Mouse (Mus musculus) embryonic facial prominence, embryonic 15.5 days (tissue): ENCODE data around the gene Bbs12. TPM values are rescaled to one million over a fixed set of nuclear protein-coding genes. Genes with fewer than 3 reads are reported as not detected.
A peak's percentile ranks its signal among the peaks of the same experiment; 100 is the strongest.

Source experiments
- ATAC-seq: fragments of 200-750 bp; cut with Nextera tagmentation; 2 replicates; pipeline ENCODE4 v1.8.0; 2017; ENCODE audit warnings: low read depth, moderate TSS enrichment; ENCODE audit not compliant: insufficient number of reproducible peaks, low FRiP score, low TSS enrichment
- H3K27ac ChIP-seq: fragments of 300-500 bp; sonication (generic); replicated peaks from 2 replicates; pipeline ENCODE4 v1.5.1; 2015; ENCODE audit warnings: mild to moderate bottlenecking, inconsistent platforms
- H3K27me3 ChIP-seq: fragments of 300-500 bp; sonication (generic); 2 replicates; pipeline ENCODE4 v1.6.1; 2015; ENCODE audit warnings: inconsistent platforms
- H3K36me3 ChIP-seq: fragments of 300-500 bp; sonication (generic); 2 replicates; pipeline ENCODE4 v1.6.1; 2015; ENCODE audit warnings: mild to moderate bottlenecking, inconsistent platforms
- H3K4me1 ChIP-seq: fragments of 300-500 bp; sonication (generic); 2 replicates; pipeline ENCODE4 v1.6.1; 2015; ENCODE audit warnings: inconsistent platforms
- H3K4me2 ChIP-seq: fragments of 300-500 bp; sonication (generic); replicated peaks from 2 replicates; pipeline ENCODE4 v1.6.1; 2015; ENCODE audit warnings: mild to moderate bottlenecking, inconsistent platforms
- H3K4me3 ChIP-seq: fragments of 300-500 bp; sonication (generic); replicated peaks from 2 replicates; pipeline ENCODE4 v1.5.1; 2015; ENCODE audit warnings: mild to moderate bottlenecking, inconsistent platforms
- H3K9ac ChIP-seq: fragments of 300-500 bp; sonication (generic); 2 replicates; pipeline ENCODE4 v1.6.1; 2015; ENCODE audit warnings: inconsistent platforms
- H3K9me3 ChIP-seq: fragments of 300-500 bp; sonication (generic); replicated peaks from 2 replicates; pipeline ENCODE4 v1.6.1; 2016; ENCODE audit warnings: inconsistent platforms
- WGBS: fragments of 180-500 bp; shearing (Covaris S2); methylation state at CpG from one replicate; pipeline ENCODE4 v1.1.7; 2015; 5-methylcytosine and 5-hydroxymethylcytosine counted together
- polyA plus RNA-seq: library from polyadenylated mRNA; unstranded; fragments of >200 nt; fragmentation: Nextera tagmentation; extraction: Ambion mirVana; gene quantifications from 2 replicates; pipeline ENCODE4 v1.2.1, GENCODE M21; 2015

Bbs12 gene
- polyA plus RNA-seq, 1 experiment from 2014 or later = 8.3 TPM

DNA sequence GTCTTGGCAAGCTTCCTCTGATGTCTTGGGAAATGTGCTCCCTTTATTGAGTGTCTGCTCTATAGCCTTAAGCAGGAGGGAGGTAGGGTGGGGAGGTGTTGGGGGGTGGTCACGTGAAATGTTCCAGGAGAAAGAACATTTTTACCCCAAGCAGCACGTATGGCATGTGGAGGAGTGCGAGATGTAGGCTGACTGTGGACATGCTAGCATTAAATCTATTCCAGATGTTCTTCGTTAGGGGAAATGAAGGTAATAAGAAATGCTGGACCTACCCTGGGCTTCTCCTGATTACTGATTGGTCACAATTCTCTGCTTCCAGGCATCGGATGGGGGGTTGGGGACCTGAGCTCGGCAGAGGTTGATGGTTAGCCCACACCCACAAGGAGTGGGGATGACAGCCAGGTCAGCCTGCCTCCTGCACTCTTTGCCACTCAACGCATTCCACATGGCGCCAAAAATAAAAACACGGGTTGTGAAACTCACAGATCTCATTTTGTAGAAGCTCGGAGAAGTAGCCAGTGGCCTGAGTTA lies 41.7 kb downstream of the Bbs12 start:
- H3K4me2 ChIP-seq = no peak overlapping the region
- 34% methylated on average over 10 of the region's 10 CpGs for WGBS
- ATAC-seq = peak; percentile 86

DNA sequence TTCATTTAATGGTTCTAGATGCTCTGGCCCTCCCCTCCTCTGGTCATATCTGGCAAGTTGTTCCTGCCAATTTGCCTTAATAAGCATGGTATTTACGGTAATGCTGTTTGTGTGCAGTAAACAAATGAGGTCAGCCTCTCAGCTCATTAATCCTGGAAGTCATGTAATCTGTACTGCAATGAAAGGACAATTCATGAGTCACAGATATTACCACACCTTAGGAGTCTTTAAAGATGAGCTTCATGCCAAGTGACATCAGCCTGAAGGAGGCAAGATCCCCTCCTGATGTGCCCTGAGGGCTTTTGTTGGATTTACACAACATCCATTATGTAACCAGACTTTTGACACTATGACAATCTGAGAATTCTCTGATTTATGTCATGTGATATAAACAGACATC lies 42.4 kb downstream of the Bbs12 start:
- H3K9me3 ChIP-seq = no peaks in the 10 kb centered on the region
- H3K4me1 ChIP-seq = peaks cover 24% of the 10 kb centered on the region
- no peak overlapping the region for H3K4me2 ChIP-seq
- peak overlapping the region; percentile 79 for H3K27ac ChIP-seq
- no peaks in the 10 kb centered on the region for H3K36me3 ChIP-seq
- ATAC-seq = no peak
- 64% methylated on average over 1 of the region's 1 CpGs for WGBS
- H3K9ac ChIP-seq = no peak overlapping the region
- no peaks in the 10 kb centered on the region for H3K27me3 ChIP-seq
- no peak overlapping the region for H3K4me3 ChIP-seq

More for the DNA sequence above, 41.7 kb downstream of the Bbs12 start:
- H3K4me3 ChIP-seq = no peak overlapping the region
- H3K9me3 ChIP-seq = no peaks in the 10 kb centered on the region
- 0 out of 2 replicates have a peak, but pooled peaks cover 3% of the 10 kb centered on the region for H3K27me3 ChIP-seq
- H3K27ac ChIP-seq = peak overlapping the region; percentile 79
- H3K4me1 ChIP-seq = peaks cover 31% of the 10 kb centered on the region
- no peaks in the 10 kb centered on the region for H3K36me3 ChIP-seq
- H3K9ac ChIP-seq = no peak overlapping the region

DNA sequence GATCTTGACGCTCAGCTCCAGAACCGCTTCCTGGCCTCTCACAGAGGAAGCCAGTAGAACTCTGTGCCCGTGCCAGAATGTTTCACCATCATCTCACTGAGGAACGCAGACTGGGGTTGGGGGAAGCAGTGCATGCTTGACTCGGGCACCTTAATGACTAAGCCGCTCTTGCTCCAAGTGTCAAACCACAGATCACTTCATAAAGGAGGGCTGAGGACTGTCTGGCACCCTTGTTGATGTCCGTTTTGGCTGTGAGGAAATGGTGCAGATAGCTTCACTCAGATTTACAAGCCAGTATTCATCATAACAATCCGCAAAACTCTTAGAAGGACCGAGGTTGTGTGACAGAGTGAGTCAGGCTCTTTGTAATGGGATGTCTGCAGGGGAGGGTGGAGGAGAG lies 48.4 kb downstream of the Bbs12 start:
- no peak for ATAC-seq
- Histone ChIP-seq H3K27me3 (no peaks in the 10 kb centered on the region), H3K9me3 (no peaks in the 10 kb centered on the region), H3K4me3 (no peak overlapping the region), H3K4me2 (no peak overlapping the region), H3K9ac (no peak overlapping the region), H3K36me3 (no peaks in the 10 kb centered on the region), H3K27ac (no peak overlapping the region), H3K4me1 (no peaks in the 10 kb centered on the region)
- WGBS = 76% methylated on average over 9 of the region's 9 CpGs

DNA sequence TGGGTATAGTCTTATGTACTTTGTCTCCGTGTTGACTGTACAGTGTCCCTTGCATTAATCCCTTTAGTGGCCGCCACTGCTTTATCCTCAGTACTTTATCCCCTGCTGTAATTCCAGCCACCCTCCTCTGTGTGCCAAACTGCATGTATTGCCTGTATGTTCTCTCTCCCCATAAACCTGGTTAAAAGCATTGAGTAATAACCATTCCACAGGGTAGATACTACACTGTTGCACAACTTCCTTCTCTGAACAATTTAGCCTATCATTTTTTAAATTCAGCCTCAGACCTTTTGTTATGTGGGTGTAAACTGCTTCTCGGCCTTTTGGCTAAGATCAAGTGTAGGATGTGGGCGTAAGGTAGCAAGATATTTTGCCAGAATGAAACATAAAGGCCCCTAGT lies 52.8 kb downstream of the Bbs12 start:
- Histone ChIP-seq H3K36me3 (no peaks in the 10 kb centered on the region), H3K27ac (no peak overlapping the region), H3K4me1 (peaks cover 3% of the 10 kb centered on the region; the same call in 1 of the 2 replicates), H3K4me2 (no peak overlapping the region), H3K27me3 (no peaks in the 10 kb centered on the region), H3K9ac (no peak overlapping the region), H3K9me3 (no peaks in the 10 kb centered on the region), H3K4me3 (no peak overlapping the region)
- ATAC-seq = no peak
- 87% methylated on average over 4 of the region's 4 CpGs for whole genome bisulfite sequencing

DNA sequence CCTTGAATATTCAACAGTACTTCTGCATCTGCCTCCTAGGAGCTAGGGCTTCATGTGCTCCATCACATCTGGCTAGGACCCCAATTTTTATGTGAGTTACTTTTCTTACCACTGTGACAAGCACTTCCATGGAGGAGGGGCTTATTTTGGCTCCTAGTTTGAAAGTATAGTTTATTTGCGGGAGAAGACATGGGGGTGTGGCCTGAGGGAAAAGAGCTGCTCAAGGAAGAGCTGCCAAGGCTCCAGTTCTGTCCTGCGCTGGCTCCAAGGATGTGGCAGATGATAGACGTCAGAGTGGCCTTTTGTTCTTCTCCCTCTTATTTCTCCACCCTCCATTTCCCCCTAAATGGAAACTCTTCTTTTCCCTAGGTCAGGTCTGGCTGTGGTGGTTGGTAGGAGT lies 53.6 kb downstream of the Bbs12 start:
- no peaks in the 10 kb centered on the region for H3K36me3 ChIP-seq
- H3K27me3 ChIP-seq = no peaks in the 10 kb centered on the region
- no peak overlapping the region for H3K4me3 ChIP-seq
- H3K9me3 ChIP-seq = no peaks in the 10 kb centered on the region
- H3K9ac ChIP-seq = no peak overlapping the region
- H3K27ac ChIP-seq = no peak overlapping the region
- H3K4me1 ChIP-seq = peaks cover 3% of the 10 kb centered on the region; the same call in 1 of the 2 replicates
- no peak for ATAC-seq
- no peak overlapping the region for H3K4me2 ChIP-seq
- WGBS = 29% methylated on average over 3 of the region's 3 CpGs

DNA sequence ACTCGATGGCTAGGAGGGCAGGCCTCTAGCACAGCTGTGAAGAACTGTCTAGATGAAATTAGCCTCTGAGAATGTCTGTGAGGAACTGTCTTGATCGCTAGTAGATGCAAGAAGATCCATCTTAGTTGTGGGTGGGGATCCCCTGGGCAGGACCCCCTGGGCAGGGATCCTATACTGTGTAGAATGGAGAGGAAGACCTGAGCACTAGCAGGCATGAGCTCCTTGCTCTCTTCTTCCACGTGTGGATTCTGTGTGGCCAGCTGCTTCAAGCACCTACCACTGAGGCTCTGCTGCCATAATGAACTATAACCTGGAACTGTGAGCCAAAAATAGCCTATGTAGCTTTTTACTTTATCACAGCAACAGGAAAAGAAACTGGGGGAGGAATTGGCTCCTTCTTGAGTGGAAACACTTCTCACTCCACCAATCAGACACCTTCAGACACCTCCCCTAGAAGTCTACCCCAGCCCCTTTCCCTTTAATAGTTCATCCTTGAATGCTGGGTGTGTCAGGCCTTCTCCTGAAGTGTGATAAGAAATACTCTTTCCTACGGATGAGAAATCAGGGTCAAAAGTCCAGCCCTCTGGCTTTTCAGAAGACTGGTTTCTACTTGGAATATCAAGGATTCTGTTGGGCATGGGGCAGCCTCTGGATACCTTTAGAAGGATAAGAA lies 54.2 kb downstream of the Bbs12 start:
- H3K36me3 ChIP-seq = no peaks in the 10 kb centered on the region
- H3K9me3 ChIP-seq = no peaks in the 10 kb centered on the region
- 58% methylated on average over 4 of the region's 4 CpGs for WGBS
- peaks cover 3% of the 10 kb centered on the region; the same call in 1 of the 2 replicates for H3K4me1 ChIP-seq
- H3K27ac ChIP-seq = no peak overlapping the region
- H3K4me2 ChIP-seq = no peak overlapping the region
- no peaks in the 10 kb centered on the region for H3K27me3 ChIP-seq
- H3K4me3 ChIP-seq = no peak overlapping the region
- ATAC-seq = no peak
- H3K9ac ChIP-seq = no peak overlapping the region

DNA sequence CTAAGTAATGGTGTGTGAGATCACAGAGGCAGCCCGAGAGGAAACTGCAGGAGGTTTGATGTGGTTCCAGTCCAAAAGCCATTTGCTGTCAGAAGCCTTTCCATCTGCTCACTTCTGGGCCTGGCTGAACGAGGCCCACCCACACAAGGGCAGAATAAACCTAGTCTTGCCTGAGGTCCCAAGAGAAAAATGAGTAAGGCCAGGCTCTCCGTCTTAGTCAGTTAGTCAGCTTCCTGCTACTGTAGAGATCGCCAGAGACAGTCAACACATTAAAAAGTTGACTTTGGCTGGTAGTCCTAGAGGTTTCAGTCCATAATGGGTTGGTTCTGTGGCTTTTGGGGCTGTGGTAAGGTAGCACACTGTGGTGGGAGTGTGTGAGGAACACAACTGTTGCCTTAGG lies 58.1 kb downstream of the Bbs12 start:
- H3K4me1 ChIP-seq = peaks cover 8% of the 10 kb centered on the region; the same call in 1 of the 2 replicates
- no peaks in the 10 kb centered on the region for H3K36me3 ChIP-seq
- no peak overlapping the region for H3K4me3 ChIP-seq
- ATAC-seq = no peak
- H3K27me3 ChIP-seq = no peaks in the 10 kb centered on the region
- no peak overlapping the region for H3K4me2 ChIP-seq
- H3K9ac ChIP-seq = no peak overlapping the region
- 58% methylated on average over 4 of the region's 4 CpGs for WGBS
- no peaks in the 10 kb centered on the region for H3K9me3 ChIP-seq
- H3K27ac ChIP-seq = no peak overlapping the region

Other genes with a start within 250 kb of the Bbs12 start
- gene Adad1, start 249.0 kb upstream of the Bbs12 start, polyA plus RNA-seq = 0.37 and 0.62 TPM in 2 replicates
- 0.25 and 0.44 TPM in 2 replicates for gene Il2, start 186.6 kb upstream of the Bbs12 start, polyA plus RNA-seq
- gene Il21, start 79.9 kb upstream of the Bbs12 start, polyA plus RNA-seq = not detected in 2 replicates
- 5.2 and 6.8 TPM in 2 replicates for gene Cetn4, start 154 bp downstream of the Bbs12 start, polyA plus RNA-seq
- 4.8 and 5.4 TPM in 2 replicates for gene Fgf2, start 35.8 kb downstream of the Bbs12 start, polyA plus RNA-seq
- gene Spata5, start 107.3 kb downstream of the Bbs12 start, polyA plus RNA-seq = 34.7 and 38.9 TPM in 2 replicates
- gene Nudt6, start 107.7 kb downstream of the Bbs12 start, polyA plus RNA-seq = 4.9 and 6.2 TPM in 2 replicates